Mouse (Mus musculus) hindbrain, embryonic 16.5 days (tissue): ENCODE results near the gene Uba3. TPM values are rescaled to one million over a fixed set of nuclear protein-coding genes. Genes with fewer than 3 reads are reported as not detected.

ENCODE experiments used
- ATAC-seq: fragments of 200-750 bp; cut with Nextera tagmentation; 2 replicates; pipeline ENCODE4 v1.8.0; 2017; ENCODE audit warnings: moderate TSS enrichment, moderate library complexity
- H3K27ac ChIP-seq: fragments of 300-500 bp; sonication (generic); 2 replicates; pipeline ENCODE4 v1.5.1; 2014; ENCODE audit warnings: low read depth, mild to moderate bottlenecking, control low read depth, low read length, moderate library complexity
- H3K27me3 ChIP-seq: fragments of 300-500 bp; sonication (generic); replicated peaks from 2 replicates; pipeline ENCODE4 v1.6.1; 2014; ENCODE audit warnings: low read length; ENCODE audit not compliant: control insufficient read depth, insufficient read depth
- H3K36me3 ChIP-seq: fragments of 300-500 bp; sonication (generic); 2 replicates; pipeline ENCODE4 v1.6.1; 2014; ENCODE audit warnings: mild to moderate bottlenecking, low read length, moderate library complexity, mixed read lengths; ENCODE audit not compliant: control insufficient read depth, insufficient read depth
- H3K4me1 ChIP-seq: fragments of 300-500 bp; sonication (generic); 2 replicates; pipeline ENCODE4 v1.6.1; 2014; ENCODE audit warnings: low read depth, low read length; ENCODE audit not compliant: control insufficient read depth, insufficient read depth
- H3K4me2 ChIP-seq: fragments of 300-500 bp; sonication (generic); 2 replicates; pipeline ENCODE4 v1.6.1; 2014; ENCODE audit warnings: mild to moderate bottlenecking, low read length, control low read depth, moderate library complexity
- H3K4me3 ChIP-seq: fragments of 300-500 bp; sonication (generic); 2 replicates; pipeline ENCODE4 v1.5.1; 2014; ENCODE audit warnings: mild to moderate bottlenecking, low read length, control low read depth, moderate library complexity
- H3K9ac ChIP-seq: fragments of 300-500 bp; sonication (generic); 2 replicates; pipeline ENCODE4 v1.6.1; 2014; ENCODE audit warnings: low read depth, mild to moderate bottlenecking, control low read depth, low read length, moderate library complexity
- H3K9me3 ChIP-seq: fragments of 300-500 bp; sonication (generic); 2 replicates; pipeline ENCODE4 v1.6.1; 2014; ENCODE audit warnings: mild to moderate bottlenecking, low read length, moderate library complexity; ENCODE audit not compliant: control insufficient read depth
- WGBS: fragments of 180-500 bp; shearing (Covaris S2); extraction: QIAGEN DNeasy Blood & Tissue Kit; methylation state at CpG from one replicate; pipeline ENCODE4 v1.1.7; 2014; 5-methylcytosine and 5-hydroxymethylcytosine counted together
- polyA plus RNA-seq: library from polyadenylated mRNA; unstranded; fragments of >200 nt; fragmentation: Nextera tagmentation; extraction: Ambion mirVana; gene quantifications from 2 replicates; pipeline ENCODE4 v1.2.1, GENCODE M21; 2015

The Uba3 gene
- polyA plus RNA-seq: 81.8 and 89.3 TPM in 2 replicates

- peak; percentile 98 for ATAC-seq
- peak within 1 kb of the TSS; percentile 84 for H3K27ac ChIP-seq
- H3K9me3 ChIP-seq: no peaks in the 10 kb centered on the region
- H3K36me3 ChIP-seq: no peaks in the 10 kb centered on the region
- H3K4me1 ChIP-seq: peaks cover 9% of the 10 kb centered on the region
- peak within 1 kb of the TSS; percentile 95 for H3K9ac ChIP-seq
- H3K27me3 ChIP-seq: no peaks in the 10 kb centered on the region
- 1% methylated on average over 35 of the region's 38 CpGs for WGBS
- peak within 1 kb of the TSS; percentile 94 for H3K4me3 ChIP-seq
- peak within 1 kb of the TSS; percentile 73 for H3K4me2 ChIP-seq
Observed at GRCm38 (mm10) chr6:97205439-97205885, at the start of gene Uba3. TSS of gene Uba3 (minus strand) at chr6:97205647.

DNA sequence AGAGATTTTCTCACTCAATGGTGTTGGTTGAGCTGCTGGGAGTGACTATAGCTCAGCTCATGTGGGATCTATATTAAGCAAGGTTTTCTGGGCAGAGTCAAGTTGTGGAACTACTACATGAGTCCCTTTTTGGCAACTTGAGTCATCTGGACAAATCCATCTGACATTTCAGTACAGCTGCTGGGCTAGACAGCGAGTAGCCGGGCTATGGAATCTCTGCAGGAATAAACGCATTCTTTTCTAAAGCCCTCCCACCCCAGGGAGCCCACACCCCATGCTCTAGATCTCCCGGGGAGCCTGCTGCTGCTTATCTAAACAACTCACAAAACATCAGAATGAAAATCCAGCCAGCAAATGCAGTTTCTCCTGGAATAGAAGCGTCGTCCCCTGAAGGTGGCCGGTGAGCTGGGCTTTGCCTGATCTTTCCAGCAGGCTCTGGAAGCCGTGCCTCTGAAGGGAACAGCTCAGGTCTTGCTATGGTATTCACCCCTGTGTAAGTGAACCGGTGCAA is 47.3 kb upstream of the Uba3 start, which contains the start of gene Lmod3:
Gene Lmod3, minus strand, starts transcription at position 49 of the 511 bp plus-strand sequence.
- Histone ChIP-seq H3K4me2 (no peak within 1 kb of the TSS), H3K27me3 (no peaks in the 10 kb centered on the region), H3K9me3 (no peaks in the 10 kb centered on the region), H3K4me1 (no peaks in the 10 kb centered on the region), H3K36me3 (no peaks in the 10 kb centered on the region), H3K27ac (no peak within 1 kb of the TSS), H3K9ac (no peak within 1 kb of the TSS), H3K4me3 (no peak within 1 kb of the TSS)
- 28% methylated on average over 9 of the region's 9 CpGs for WGBS
- ATAC-seq: no peak

- no peaks in the 10 kb centered on the region for H3K4me1 ChIP-seq
- no peaks in the 10 kb centered on the region for H3K27me3 ChIP-seq
- 70% methylated on average over 5 of the region's 5 CpGs for WGBS
- H3K9me3 ChIP-seq: no peaks in the 10 kb centered on the region
- ATAC-seq: no peak
- H3K9ac ChIP-seq: no peak overlapping the region
- H3K27ac ChIP-seq: no peak overlapping the region
- H3K4me2 ChIP-seq: no peak overlapping the region
- no peaks in the 10 kb centered on the region for H3K36me3 ChIP-seq
- no peak overlapping the region for H3K4me3 ChIP-seq
Observed at GRCm38 (mm10) chr6:97252086-97252485, 46.6 kb upstream of the Uba3 start.

GRCm38 (mm10) chr6:97250966-97251365 is 45.5 kb upstream of the Uba3 start:
- 46% methylated on average over 6 of the region's 6 CpGs for WGBS
- Histone ChIP-seq H3K9ac (no peak overlapping the region), H3K4me1 (no peaks in the 10 kb centered on the region), H3K9me3 (no peaks in the 10 kb centered on the region), H3K4me3 (no peak overlapping the region), H3K27ac (no peak overlapping the region), H3K27me3 (no peaks in the 10 kb centered on the region), H3K4me2 (no peak overlapping the region), H3K36me3 (no peaks in the 10 kb centered on the region)
- ATAC-seq: no peak

DNA sequence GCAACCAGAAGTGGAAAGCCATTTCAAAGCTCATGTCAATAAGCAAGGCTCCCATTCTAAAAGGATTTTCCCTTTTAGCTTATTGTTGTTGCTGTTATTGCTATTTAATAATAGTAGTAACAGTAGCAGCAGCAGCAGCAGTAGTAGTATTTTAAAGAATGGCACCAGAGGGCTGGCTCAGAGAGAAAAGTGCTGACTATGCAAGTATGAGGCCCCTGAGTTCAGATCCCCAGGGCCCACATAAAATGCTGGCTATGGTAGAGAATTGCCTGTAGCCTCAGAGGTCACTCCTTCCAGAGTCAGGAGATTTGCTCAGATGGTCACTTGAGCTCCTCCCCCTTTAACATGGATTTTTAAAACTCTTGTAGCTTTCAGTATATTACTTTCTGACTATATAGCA is 39.8 kb upstream of the Uba3 start:
- Histone ChIP-seq H3K9ac (no peak overlapping the region), H3K27me3 (no peaks in the 10 kb centered on the region), H3K4me2 (no peak overlapping the region), H3K36me3 (no peaks in the 10 kb centered on the region), H3K4me3 (no peak overlapping the region), H3K4me1 (no peaks in the 10 kb centered on the region), H3K9me3 (no peaks in the 10 kb centered on the region), H3K27ac (no peak overlapping the region)
- no peak for ATAC-seq

DNA sequence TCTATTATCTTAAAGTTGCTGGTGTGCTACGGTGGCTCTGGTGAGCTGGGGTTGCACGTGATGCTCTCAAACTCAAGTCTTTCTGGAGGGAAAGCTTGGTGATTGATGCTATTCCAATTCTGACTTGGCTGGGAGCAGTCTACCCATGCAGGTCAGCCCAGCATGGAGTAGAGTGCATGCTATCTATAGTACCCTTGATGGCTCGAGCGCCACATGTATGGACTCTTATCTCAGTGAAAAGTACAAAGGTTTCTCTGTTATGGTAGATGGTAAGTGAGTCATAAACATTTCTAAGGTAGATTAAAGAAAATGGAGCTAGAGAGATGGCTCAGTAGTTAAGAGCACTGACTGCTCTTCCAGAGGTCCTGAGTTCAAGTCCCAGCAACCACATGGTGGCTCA is 37.1 kb upstream of the Uba3 start:
- ATAC-seq: no peak
- H3K9me3 ChIP-seq: 0 out of 2 replicates have a peak, but pooled peaks cover 2% of the 10 kb centered on the region
- H3K4me1 ChIP-seq: no peaks in the 10 kb centered on the region
- H3K36me3 ChIP-seq: no peaks in the 10 kb centered on the region
- no peak overlapping the region for H3K4me3 ChIP-seq
- H3K9ac ChIP-seq: no peak overlapping the region
- H3K27ac ChIP-seq: no peak overlapping the region
- WGBS: 93% methylated on average over 4 of the region's 4 CpGs
- no peak overlapping the region for H3K4me2 ChIP-seq
- no peaks in the 10 kb centered on the region for H3K27me3 ChIP-seq

DNA sequence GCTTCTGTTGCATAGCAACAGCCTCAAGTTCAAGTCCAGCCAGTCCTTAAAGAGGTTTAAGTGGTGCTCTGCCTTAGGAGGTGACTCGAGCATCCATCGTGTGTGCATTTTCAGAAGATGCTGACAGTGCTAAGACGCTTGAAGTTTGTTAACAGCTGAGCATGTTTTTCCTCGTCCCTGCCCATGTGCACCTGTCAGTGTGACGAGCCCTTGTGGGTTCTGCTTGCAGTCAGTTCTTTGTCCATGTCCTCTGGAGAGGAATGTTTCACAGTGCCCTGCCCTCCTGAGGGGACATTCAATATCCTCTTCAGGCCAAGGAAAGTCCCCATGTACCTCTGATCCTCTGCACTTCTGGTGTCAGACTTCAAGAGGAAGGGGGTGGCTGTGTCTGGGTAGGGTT is 34.6 kb upstream of the Uba3 start:
- Histone ChIP-seq H3K9me3 (peaks cover 2% of the 10 kb centered on the region; the same call in 1 of the 2 replicates), H3K4me3 (no peak overlapping the region), H3K4me1 (no peaks in the 10 kb centered on the region), H3K9ac (no peak overlapping the region), H3K27ac (no peak overlapping the region), H3K36me3 (no peaks in the 10 kb centered on the region), H3K4me2 (no peak overlapping the region), H3K27me3 (no peaks in the 10 kb centered on the region)
- WGBS: 86% methylated on average over 5 of the region's 5 CpGs
- no peak for ATAC-seq

DNA sequence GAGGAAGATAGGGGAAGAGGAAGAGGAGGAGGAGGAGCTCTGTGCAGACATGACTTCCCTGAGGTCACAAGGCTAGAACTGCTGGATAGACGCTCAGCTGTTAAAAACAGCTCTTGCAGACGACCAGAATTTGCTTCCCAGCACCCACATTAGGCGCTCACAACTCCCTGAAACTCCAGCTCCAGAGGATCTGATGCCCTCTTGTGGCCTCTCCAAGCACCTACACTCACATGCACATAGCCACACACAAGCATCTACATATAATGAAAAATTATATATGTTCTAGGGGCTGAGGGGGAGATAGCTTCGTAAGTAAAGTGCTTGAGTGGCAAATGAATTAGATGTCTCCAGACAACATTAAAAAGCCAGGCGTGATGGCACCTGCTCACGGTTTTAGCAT is 33.9 kb upstream of the Uba3 start:
- H3K9ac ChIP-seq: no peak overlapping the region
- WGBS: 92% methylated on average over 6 of the region's 6 CpGs
- no peaks in the 10 kb centered on the region for H3K27me3 ChIP-seq
- no peaks in the 10 kb centered on the region for H3K4me1 ChIP-seq
- no peak overlapping the region for H3K27ac ChIP-seq
- H3K4me2 ChIP-seq: no peak overlapping the region
- ATAC-seq: no peak
- no peaks in the 10 kb centered on the region for H3K36me3 ChIP-seq
- H3K9me3 ChIP-seq: peaks cover 2% of the 10 kb centered on the region; the same call in 1 of the 2 replicates
- H3K4me3 ChIP-seq: no peak overlapping the region

GRCm38 (mm10) chr6:97236088-97236487 is 30.6 kb upstream of the Uba3 start:
- ATAC-seq: no peak

More at GRCm38 (mm10) chr6:97236088-97236487, 30.6 kb upstream of the Uba3 start:
- WGBS: 94% methylated on average over 5 of the region's 5 CpGs
- no peak overlapping the region for H3K9ac ChIP-seq
- H3K4me3 ChIP-seq: no peak overlapping the region
- peaks cover 2% of the 10 kb centered on the region; the same call in 1 of the 2 replicates for H3K9me3 ChIP-seq
- H3K4me1 ChIP-seq: no peaks in the 10 kb centered on the region
- no peak overlapping the region for H3K4me2 ChIP-seq
- H3K27ac ChIP-seq: no peak overlapping the region
- H3K27me3 ChIP-seq: no peaks in the 10 kb centered on the region
- H3K36me3 ChIP-seq: peaks cover 6% of the 10 kb centered on the region; the same call in 1 of the 2 replicates
